Mouse (Mus musculus) gastrocnemius, postnatal 4 days (tissue): Measurements from ENCODE around the gene Plppr5. TPM values are rescaled to one million over a fixed set of nuclear protein-coding genes. Genes with fewer than 3 reads are reported as not detected.

ENCODE experiments used
- DNase-seq, 2 experiments: peaks; one replicate each; pipeline ENCODE4 v3.0.0; 2021 to 2022; ENCODE audit warnings: low spot score in 2 of 2, mixed read lengths in 2 of 2
- total RNA-seq, 2 experiments: library from RNA; stranded (reverse); gene quantifications; 2 replicates each; pipeline ENCODE4 v1.2.3; 2021

Gene Plppr5
- total RNA-seq, 2 experiments from 2014 or later, result 0.13 to 0.22 TPM

DNA sequence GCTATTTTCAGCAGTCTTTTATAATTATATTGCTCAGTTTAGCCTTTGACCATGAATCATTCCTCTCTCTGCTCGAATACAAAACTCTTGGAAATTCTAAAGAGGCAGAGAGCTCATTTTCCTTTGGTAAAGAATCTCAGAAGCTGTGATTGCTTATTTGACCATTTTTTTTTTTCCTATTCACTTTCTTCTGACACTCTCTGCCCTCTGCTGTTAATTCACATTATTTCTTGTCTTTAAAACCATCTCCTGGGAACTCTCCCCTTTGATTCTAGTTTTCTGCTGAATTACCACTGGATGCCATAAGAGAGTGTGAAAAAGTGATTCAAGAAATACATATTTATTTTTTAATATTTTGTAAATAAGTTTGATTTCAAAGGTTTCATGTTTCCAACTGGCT is 120.1 kb downstream of the Plppr5 start:
- DNase-seq, result no peak

DNA sequence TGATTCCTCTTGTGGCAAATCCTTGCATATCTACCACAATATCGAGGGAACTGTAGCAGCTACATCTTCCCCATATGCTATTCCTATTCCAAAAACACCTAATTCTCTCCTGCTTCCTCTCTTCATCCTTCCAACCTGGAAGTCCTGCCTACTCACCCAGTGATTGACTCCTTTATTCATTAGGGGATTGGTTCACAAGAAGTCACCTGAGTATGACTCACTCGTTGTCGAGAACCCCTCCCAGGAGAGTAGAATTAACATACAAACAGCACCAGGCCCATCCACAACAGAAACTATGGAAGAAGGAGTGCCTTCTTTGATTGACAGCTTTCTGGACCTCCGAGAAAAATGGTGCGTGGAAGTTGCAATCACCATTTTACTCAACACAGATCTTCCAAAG is 121.7 kb downstream of the Plppr5 start:
- no peak for DNase-seq

DNA sequence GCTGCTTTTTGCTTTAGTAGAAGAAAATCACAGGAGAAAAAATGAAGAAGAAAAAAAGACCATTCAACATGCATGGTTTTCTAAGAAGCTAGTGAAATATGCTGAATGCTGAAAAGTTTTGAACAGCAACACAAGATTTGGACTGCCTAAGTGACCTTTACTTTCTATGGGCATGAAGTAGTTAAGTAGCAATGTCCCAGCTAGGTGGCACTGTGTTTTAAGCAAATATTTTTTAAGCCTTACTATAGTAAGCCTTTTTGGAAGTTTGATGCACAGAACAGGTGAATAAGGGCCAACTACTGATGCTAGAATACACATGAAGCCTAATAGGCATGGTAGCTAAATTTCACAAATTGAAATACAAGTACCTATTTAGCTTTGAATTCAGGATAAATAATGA is 134.2 kb downstream of the Plppr5 start:
- no peak for DNase-seq

DNA sequence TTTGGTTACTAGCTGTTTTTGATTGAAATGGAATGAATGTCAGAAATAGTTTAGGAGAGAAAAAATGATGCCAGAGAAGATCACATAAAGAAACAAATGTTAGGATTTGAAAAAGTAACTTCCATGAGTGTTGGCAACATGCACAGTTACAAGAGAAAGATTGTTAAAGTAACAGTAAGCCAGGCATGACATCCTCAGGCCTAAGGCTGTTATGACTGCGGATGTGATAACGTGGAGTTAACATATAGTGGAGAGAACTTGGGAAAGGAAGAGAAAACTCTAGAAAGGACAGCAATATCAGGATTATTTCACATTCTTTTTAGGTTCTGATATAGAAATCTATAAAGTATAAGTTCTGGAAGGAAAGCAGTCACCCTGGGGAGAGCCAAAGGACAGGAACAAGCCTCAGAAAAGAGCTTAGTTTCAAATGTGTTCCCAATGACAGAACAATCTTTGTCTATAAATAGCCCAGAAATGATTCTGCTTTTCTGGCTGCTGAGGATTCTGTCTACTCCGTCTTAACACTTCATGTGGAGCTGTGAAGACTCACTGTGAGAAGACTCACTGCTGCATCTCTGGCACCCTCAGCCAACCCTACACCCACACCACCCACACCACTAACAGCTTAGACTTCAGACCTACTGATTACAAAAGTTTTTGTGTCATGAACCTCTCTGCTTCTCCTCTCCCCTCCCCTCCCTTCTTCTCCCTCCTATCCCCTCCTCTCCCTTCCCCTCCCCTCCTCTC is 142.1 kb downstream of the Plppr5 start:
- no peak for DNase-seq

DNA sequence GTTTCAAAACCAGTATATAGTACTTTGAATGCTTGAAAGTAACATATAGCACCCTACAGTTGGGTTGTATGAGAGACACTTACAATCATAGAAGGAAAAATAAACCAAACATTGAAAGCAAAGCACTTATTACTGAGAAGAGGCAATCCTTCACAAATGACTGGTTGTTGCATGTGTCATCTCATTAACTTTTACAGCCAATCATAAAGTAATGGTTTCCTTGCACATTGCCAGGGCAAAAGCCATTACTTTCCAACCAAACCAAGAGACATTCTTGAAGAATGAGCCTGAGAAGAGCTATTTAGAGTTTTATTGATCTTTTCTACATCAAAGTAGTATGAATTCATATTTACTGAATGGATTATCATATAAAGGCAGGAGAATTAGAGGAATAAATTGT is 148.8 kb downstream of the Plppr5 start:
- DNase-seq, result no peak

DNA sequence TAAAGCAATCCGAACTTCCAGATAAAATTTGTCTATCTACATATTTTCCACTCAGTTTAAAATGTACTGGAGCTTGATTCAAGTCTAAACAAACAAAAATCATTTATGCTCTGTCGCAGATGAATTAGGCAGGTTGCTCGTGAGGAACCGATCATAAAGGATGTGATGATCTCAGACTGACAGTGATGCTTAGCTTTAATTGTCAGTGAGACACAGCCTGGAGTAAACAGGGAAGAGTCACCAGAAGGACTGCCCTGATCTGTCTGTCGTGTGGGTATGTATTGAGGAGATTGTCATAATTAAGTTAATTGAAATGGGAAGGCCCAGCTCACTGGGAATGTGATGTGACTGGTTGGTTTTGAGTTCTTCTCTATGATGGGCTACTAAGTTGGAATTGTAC is 149.9 kb downstream of the Plppr5 start:
- no peak for DNase-seq

DNA sequence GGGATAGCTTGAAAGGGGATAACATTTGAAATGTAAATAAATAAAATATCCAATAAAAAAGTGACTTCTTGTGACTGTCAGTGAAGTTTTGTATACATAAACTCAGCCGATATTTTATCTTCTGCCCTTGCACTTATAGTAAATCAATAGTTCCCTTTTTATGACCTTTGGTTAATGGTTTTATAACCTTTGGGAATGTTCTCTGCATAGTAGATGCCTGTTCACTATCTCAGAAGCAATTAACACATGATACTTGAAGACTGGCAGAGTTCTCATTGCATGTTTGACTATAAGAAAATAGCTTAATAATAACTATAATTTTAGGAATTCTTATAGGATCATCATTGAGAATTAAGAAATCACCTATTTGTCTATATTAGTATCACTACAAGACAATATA is 150.9 kb downstream of the Plppr5 start:
- no peak for DNase-seq

DNA sequence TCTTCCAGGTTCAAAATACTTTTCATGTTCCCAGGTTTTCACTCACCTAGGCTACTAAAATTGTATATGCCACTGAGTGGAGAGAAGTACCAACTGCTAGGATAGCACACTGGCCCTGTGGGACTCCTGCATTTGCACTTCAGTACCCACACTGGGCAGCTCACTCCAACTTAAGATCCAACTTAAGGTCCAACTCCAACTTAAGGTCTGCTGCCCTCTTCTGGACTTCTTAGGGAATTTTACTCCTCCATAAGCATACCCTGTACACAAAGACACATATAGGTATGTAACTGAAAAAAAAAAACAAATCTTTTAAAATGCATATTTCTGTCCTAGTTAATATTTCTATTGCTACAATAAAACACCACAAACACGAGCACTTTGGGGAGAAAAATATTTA is 153.5 kb downstream of the Plppr5 start:
- DNase-seq, result no peak

DNA sequence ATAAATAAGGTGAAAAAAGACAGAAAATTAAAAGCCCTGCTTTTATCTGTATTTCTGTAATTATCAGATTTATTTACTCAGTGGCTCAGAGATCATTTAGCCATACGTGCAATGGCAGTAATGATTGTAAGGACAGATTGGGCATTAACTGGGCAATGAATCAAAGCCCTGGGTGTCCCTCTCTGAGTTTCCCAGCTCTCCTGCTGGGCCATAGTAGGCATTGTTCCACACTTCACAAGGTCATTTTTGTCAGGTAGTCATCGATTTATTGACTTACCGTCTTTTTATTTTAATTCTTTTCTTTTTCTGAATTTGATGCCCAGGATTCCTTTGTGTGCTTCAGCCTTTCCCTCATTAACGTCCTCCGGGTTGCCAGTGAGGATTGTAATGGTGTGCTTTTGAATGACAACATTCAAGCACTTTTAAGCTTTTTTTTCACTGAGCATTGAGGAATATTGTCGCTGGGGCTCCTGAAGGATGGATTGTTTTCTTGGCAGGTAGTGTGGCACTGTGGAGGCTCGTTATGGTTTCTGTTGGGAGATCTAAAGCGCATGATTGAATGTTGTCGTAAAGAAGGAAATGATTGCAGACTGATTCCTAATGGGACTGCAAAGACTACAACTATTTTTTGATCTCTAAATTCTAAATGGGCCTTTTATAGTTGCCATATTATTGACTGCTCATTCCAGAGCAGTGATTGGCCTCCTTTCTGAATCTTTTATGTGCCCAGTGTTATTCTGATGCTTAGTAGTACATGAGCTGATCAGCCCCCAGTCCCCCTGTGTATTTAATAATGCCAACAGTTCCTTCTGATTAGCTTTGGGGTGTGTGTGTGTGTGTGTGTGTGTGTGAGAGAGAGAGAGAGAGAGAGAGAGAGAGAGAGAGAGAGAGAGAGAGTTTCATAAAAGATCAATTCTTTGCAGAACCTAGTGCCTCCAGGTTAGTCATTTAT is 154.8 kb downstream of the Plppr5 start:
- DNase-seq, result no peak

DNA sequence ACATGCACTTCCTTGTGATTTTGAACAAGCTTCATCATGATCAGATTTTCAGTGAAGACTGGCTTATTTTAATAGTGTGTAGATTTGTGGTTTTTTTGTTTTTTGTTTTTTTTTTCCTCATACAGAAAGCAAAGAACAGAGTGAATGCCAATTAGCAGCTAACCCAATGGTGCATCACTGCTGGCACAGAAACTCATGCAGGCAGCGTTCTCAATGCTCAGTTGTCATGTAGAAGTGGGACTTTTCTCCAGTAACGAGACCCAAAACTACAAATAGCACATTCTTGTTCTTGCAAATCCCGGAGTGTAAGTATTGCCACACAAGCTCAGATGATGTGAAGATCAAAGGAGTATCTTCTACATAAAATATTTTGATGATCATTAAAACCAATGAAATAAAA is 156.9 kb downstream of the Plppr5 start:
- DNase-seq, result no peak

DNA sequence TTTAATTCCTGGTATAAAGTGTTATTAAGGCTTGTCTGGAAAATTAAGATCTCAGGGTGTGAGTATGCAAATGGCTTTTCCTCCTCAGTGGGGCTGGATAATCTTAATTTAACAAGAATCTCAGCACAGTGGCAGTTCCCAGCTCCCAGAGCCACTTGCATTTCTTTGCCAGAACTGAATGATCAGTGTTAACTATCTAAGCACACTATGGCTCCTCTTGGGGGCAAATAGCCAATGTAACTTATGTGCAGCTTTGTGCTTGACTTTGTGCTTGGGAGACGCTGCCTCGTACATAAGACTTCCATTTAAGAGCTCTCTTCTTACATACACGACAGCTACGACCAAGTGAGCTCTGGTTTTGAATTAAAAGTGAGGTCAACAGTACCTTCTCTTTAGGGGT is 158.0 kb downstream of the Plppr5 start:
- no peak for DNase-seq

Other genes starting within 250 kb of the Plppr5 start
- gene Plppr4, start 214.0 kb upstream of the Plppr5 start, total RNA-seq, result under 1 TPM; 0.22 to 0.36 TPM